ENCODE assay signal across 7 mouse cellular contexts in the genomic region with DNA sequence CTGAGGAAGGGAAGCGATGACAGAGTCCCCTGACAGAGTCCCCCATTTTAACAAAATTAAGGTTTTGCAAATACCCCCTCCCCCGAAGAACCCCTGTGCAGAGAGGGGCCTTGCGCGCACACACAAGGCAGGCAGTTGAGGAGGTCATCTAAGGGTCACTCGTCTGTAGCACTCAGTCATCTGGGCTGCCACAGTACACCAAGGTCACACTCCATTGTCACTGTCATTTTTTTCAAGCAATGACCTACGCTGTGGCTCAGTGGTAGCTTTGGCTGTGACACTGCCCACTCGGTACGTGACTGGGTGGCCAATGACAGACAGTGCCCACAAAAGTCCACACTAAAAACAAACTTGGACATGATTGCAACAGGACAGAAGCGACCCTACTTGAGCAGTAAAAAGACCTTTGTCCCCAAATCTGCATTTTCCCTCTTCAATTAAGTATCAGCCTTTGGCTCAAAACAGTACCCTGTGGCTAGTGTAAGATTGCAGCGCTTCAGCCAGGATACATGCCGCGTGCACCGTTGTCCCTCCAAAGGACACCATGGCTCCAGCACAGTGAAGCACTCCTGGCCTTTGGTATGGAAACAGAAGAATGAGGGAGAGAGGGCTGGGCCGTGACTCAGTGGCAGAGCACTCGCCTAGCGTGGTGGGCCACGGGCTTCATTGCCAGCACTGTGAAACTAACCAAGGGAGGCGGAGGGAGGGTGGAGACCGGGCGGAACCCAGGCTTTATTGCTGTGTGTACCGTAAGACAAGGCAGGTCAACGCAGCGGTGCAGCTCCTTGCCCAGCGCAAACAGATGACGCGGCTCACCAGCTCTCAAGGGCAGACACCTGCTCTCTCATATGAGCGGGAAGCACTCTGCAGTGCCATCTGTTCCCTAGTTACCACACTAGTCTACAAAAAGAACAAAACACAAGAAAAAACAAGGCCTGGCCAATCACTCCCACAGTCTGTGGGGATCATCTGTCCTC. TPM values are rescaled to one million over a fixed set of nuclear protein-coding genes. Genes with fewer than 3 reads are reported as not detected.
A peak's percentile ranks its signal among the peaks of the same experiment; 100 is the strongest.
DNase-seq lines count a peak whose midpoint lies in the region; ATAC-seq and TF ChIP-seq lines count a peak whose summit lies in the region.

No protein-coding gene starts in this region.

- H3K27ac ChIP-seq in ES-E14 (ENCODE audit: insufficient read depth, low read depth, low read length, poor library complexity, severe bottlenecking) = no peak overlapping the region
- no peak overlapping the region; the same call in 1 of the 2 replicates for H3K27ac ChIP-seq in embryonic facial prominence, embryonic 14.5 days (replicated peaks; ENCODE audit: low read depth, low read length)
- peak overlapping the region; percentile 53 for H3K27ac ChIP-seq in hindbrain, embryonic 11.5 days (ENCODE audit: low read depth, low read length)
- no peak overlapping the region for H3K27ac ChIP-seq in midbrain, embryonic 16.5 days (ENCODE audit: low read length)

- peaks cover 24% of the 10 kb centered on the region for H3K36me3 ChIP-seq in ES-E14 (ENCODE audit: control insufficient read depth, insufficient read depth, low read length, poor library complexity, severe bottlenecking)
- peaks cover 30% of the 10 kb centered on the region; the same call in 1 of the 2 replicates for H3K36me3 ChIP-seq in embryonic facial prominence, embryonic 14.5 days (ENCODE audit: control insufficient read depth, insufficient read depth, low read length)
- H3K36me3 ChIP-seq in hindbrain, embryonic 11.5 days (ENCODE audit: control insufficient read depth, insufficient read depth, low read length) = no peaks in the 10 kb centered on the region
- peaks cover 10% of the 10 kb centered on the region; the same call in 1 of the 2 replicates for H3K36me3 ChIP-seq in midbrain, embryonic 16.5 days (ENCODE audit: control insufficient read depth, insufficient read depth, low read length)

- H3K4me2 ChIP-seq in embryonic facial prominence, embryonic 14.5 days (ENCODE audit: low read depth, low read length) = no peak overlapping the region
- no peak overlapping the region for H3K4me2 ChIP-seq in hindbrain, embryonic 11.5 days (replicated peaks; ENCODE audit: low read depth, low read length)
- H3K4me2 ChIP-seq in midbrain, embryonic 16.5 days (ENCODE audit: low read length) = no peak overlapping the region

- H3K4me1 ChIP-seq in ES-E14 (ENCODE audit: control insufficient read depth in 2 of 2, insufficient read depth in 2 of 2, low read length in 2 of 2, poor library complexity in 1 of 2) = peaks cover 0 to 15% of the 10 kb centered on the region in 2 experiments; a peak in 1 of 4 replicates
- no peaks in the 10 kb centered on the region for H3K4me1 ChIP-seq in embryonic facial prominence, embryonic 14.5 days (ENCODE audit: control insufficient read depth, insufficient read depth, low read length)
- H3K4me1 ChIP-seq in hindbrain, embryonic 11.5 days (replicated peaks; ENCODE audit: control insufficient read depth, insufficient read depth, low read length) = peaks cover 6% of the 10 kb centered on the region
- no peaks in the 10 kb centered on the region for H3K4me1 ChIP-seq in midbrain, embryonic 16.5 days (ENCODE audit: control insufficient read depth, insufficient read depth, low read length)

- WGBS in embryonic facial prominence, embryonic 14.5 days = 80% methylated on average over 27 of the region's 27 CpGs
- WGBS in hindbrain, embryonic 11.5 days = 64% methylated on average over 27 of the region's 27 CpGs
- WGBS in midbrain, embryonic 16.5 days = 77% methylated on average over 27 of the region's 27 CpGs

- in situ Hi-C loops in ES-E14 (cut with MboI; ENCODE audit: low sequenced_read_pairs in 2 of 2, unreplicated experiment in 2 of 2) = no loop called here

- no peaks in the 10 kb centered on the region for H3K27me3 ChIP-seq in embryonic facial prominence, embryonic 14.5 days (replicated peaks; ENCODE audit: control insufficient read depth, insufficient read depth, low read length)
- no peaks in the 10 kb centered on the region for H3K27me3 ChIP-seq in hindbrain, embryonic 11.5 days (ENCODE audit: control insufficient read depth, insufficient read depth, low read length)
- no peaks in the 10 kb centered on the region for H3K27me3 ChIP-seq in midbrain, embryonic 16.5 days (ENCODE audit: control insufficient read depth, insufficient read depth, low read depth, low read length)

- DNase-seq in ES-E14 (ENCODE audit: low read depth, low spot score) = no peak
- peak; percentile 50 for DNase-seq in ZHBTc4 (ENCODE audit: low read depth, low spot score)
- peak; percentile 48 for DNase-seq in embryonic facial prominence, embryonic 14.5 days (ENCODE audit: low spot score)
- DNase-seq in hindbrain, embryonic 11.5 days (ENCODE audit: low spot score) = no peak
- peak; percentile 37 to 43 for DNase-seq in layer of hippocampus, postnatal 25 days (ENCODE audit: extremely low spot score in 1 of 2, low spot score in 1 of 2)
- DNase-seq in thymus, postnatal 36 days = peak; percentile 27 to 47

- no peaks in the 10 kb centered on the region for H3K9me3 ChIP-seq in ES-E14 (ENCODE audit: control insufficient read depth, insufficient read depth, low read depth, low read length)
- H3K9me3 ChIP-seq in embryonic facial prominence, embryonic 14.5 days (ENCODE audit: control insufficient read depth, low read length) = no peaks in the 10 kb centered on the region
- no peaks in the 10 kb centered on the region for H3K9me3 ChIP-seq in hindbrain, embryonic 11.5 days (ENCODE audit: control insufficient read depth, low read length)
- H3K9me3 ChIP-seq in midbrain, embryonic 16.5 days (replicated peaks; ENCODE audit: control insufficient read depth, low read length, poor library complexity, severe bottlenecking) = no peaks in the 10 kb centered on the region

- no peak overlapping the region for H3K9ac ChIP-seq in ES-E14 (ENCODE audit: insufficient read depth, low read depth, low read length, poor library complexity, severe bottlenecking)
- no peak overlapping the region for H3K9ac ChIP-seq in embryonic facial prominence, embryonic 14.5 days (ENCODE audit: low read depth, low read length)
- H3K9ac ChIP-seq in hindbrain, embryonic 11.5 days (ENCODE audit: low read depth, low read length) = no peak overlapping the region
- no peak overlapping the region for H3K9ac ChIP-seq in midbrain, embryonic 16.5 days (ENCODE audit: low read depth, low read length)

- peak; percentile 67 for ATAC-seq in embryonic facial prominence, embryonic 14.5 days (ENCODE audit: low read depth)
- ATAC-seq in hindbrain, embryonic 11.5 days (ENCODE audit: low FRiP score) = peak; percentile 62
- ATAC-seq in midbrain, embryonic 16.5 days = 0 out of 2 replicates have a peak, but pooled peaks have one; percentile 17

- H3K4me3 ChIP-seq in ES-E14 (ENCODE audit: insufficient read depth in 1 of 2, low read depth in 1 of 2, low read length in 2 of 2, poor library complexity in 1 of 2, severe bottlenecking in 1 of 2) = no peak overlapping the region
- no peak overlapping the region for H3K4me3 ChIP-seq in embryonic facial prominence, embryonic 14.5 days (ENCODE audit: low read depth, low read length)
- no peak overlapping the region for H3K4me3 ChIP-seq in hindbrain, embryonic 11.5 days (ENCODE audit: low read depth, low read length)
- no peak overlapping the region for H3K4me3 ChIP-seq in midbrain, embryonic 16.5 days (ENCODE audit: low read depth, low read length)

TF ChIP-seq in ES-E14, 5 proteins besides CTCF, POLR2A, EP300 and RAD21:
- TF ChIP-seq ZNF384 (IDR thresholded peaks at IDR 0.05; ENCODE audit: low read depth, low read length) (peak; percentile 26; the same call in 1 of the 2 replicates), HCFC1 (IDR thresholded peaks at IDR 0.05; ENCODE audit: borderline replicate concordance, insufficient read depth, low read length) (no peak), ZC3H11A (IDR thresholded peaks at IDR 0.05; ENCODE audit: borderline replicate concordance, low read depth, low read length) (no peak), MAFK (IDR thresholded peaks at IDR 0.05; ENCODE audit: insufficient read depth, low read depth, low read length) (no peak), CHD2 (IDR thresholded peaks at IDR 0.05; ENCODE audit: low read depth, low read length) (no peak)

RNA-seq across cellular contexts. Expression of a gene that starts 50.0 kb away (rescaled TPM):
- total RNA-seq in ES-E14 (2012; rRNA removed) = 40.5 and 61.7 TPM in 2 replicates
- 17.9 and 24.3 TPM in 2 replicates for polyA plus RNA-seq in embryonic facial prominence, embryonic 14.5 days (2014; fragmentation: Nextera tagmentation; extraction: Ambion mirVana)
- 15.3 and 19.2 TPM in 2 replicates for polyA plus RNA-seq in hindbrain, embryonic 11.5 days (2014; fragmentation: Nextera tagmentation; extraction: Ambion mirVana)
- 10 to 100 TPM; 45.5 to 53.0 TPM for total RNA-seq in layer of hippocampus, postnatal 25 days (2021)
- 16.6 and 18.1 TPM in 2 replicates for polyA plus RNA-seq in midbrain, embryonic 16.5 days (2015; fragmentation: Nextera tagmentation; extraction: Ambion mirVana)

RNA-seq across cellular contexts. Expression of a gene that starts 58.6 kb away (rescaled TPM):
- 16.1 and 23.8 TPM in 2 replicates for total RNA-seq in ES-E14 (2012; rRNA removed)
- polyA plus RNA-seq in embryonic facial prominence, embryonic 14.5 days (2014; fragmentation: Nextera tagmentation; extraction: Ambion mirVana) = 37.6 and 38.3 TPM in 2 replicates
- 7.4 and 10.5 TPM in 2 replicates for polyA plus RNA-seq in hindbrain, embryonic 11.5 days (2014; fragmentation: Nextera tagmentation; extraction: Ambion mirVana)
- 1 to 10 TPM; 1.1 TPM for total RNA-seq in layer of hippocampus, postnatal 25 days (2021)
- 3.4 and 4.3 TPM in 2 replicates for polyA plus RNA-seq in midbrain, embryonic 16.5 days (2015; fragmentation: Nextera tagmentation; extraction: Ambion mirVana)

Comparison
In these comparisons a context has a peak if more than half of its experiments do, and no peak if none do; other contexts are left out.
1. DNase-seq: peak in ZHBTc4 (single experiment), embryonic facial prominence, embryonic 14.5 days (single experiment), layer of hippocampus, postnatal 25 days (2 of 2) and thymus, postnatal 36 days (2 of 2); none in ES-E14 (single experiment) and hindbrain, embryonic 11.5 days (single experiment).
2. ATAC-seq: peak in every context shown above with its lines; median percentile 67 in embryonic facial prominence, embryonic 14.5 days; 62 in hindbrain, embryonic 11.5 days; 17 in midbrain, embryonic 16.5 days.